Mouse (Mus musculus) myocyte (in vitro differentiated cells): Measurements from ENCODE around the gene Lmo1. TPM values are rescaled to one million over a fixed set of nuclear protein-coding genes. Genes with fewer than 3 reads are reported as not detected.

Experiments used
- H3K27me3 ChIP-seq: one replicate; pipeline ENCODE4 v1.6.1; 2011; ENCODE audit not compliant: control insufficient read depth, insufficient read depth, insufficient read length
- H3K36me3 ChIP-seq: one replicate; pipeline ENCODE4 v1.6.1; 2011; ENCODE audit not compliant: control insufficient read depth, insufficient read depth
- H3K4me2 ChIP-seq: one replicate; pipeline ENCODE4 v1.6.1; 2011; ENCODE audit warnings: low read depth, control low read depth
- H3K4me3 ChIP-seq: one replicate; pipeline ENCODE4 v1.5.1; 2011; ENCODE audit warnings: mild to moderate bottlenecking, control low read depth, moderate library complexity
- H3K79me2 ChIP-seq: one replicate; pipeline ENCODE4 v1.6.1; 2011; ENCODE audit not compliant: control insufficient read depth, insufficient read depth
- H3ac ChIP-seq: one replicate; pipeline ENCODE4 v1.6.1; 2011; ENCODE audit not compliant: control insufficient read depth, insufficient read length
- CEBPB ChIP-seq: IDR thresholded peaks from 2 replicates; pipeline ENCODE4 v1.6.1; 2011; ENCODE audit warnings: mild to moderate bottlenecking, moderate library complexity; ENCODE audit not compliant: poor library complexity, insufficient read depth, severe bottlenecking
- E2F4 ChIP-seq: IDR thresholded peaks from one replicate; pipeline ENCODE4 v1.6.1; 2011; ENCODE audit warnings: mild to moderate bottlenecking, control low read depth, moderate library complexity; ENCODE audit not compliant: insufficient read depth
- MAX ChIP-seq: IDR thresholded peaks from one replicate; pipeline ENCODE4 v1.6.1; 2011; ENCODE audit warnings: low read depth, mild to moderate bottlenecking, control low read depth
- MYOD1 ChIP-seq, 3 experiments: IDR thresholded peaks; one replicate each; pipeline ENCODE4 v1.6.1; 2011; ENCODE audit warnings: control low read depth in 2 of 3, low read depth in 2 of 3, mild to moderate bottlenecking in 2 of 3, moderate library complexity in 1 of 3; ENCODE audit not compliant: insufficient read length in 2 of 3, control insufficient read depth in 1 of 3
- MYOG ChIP-seq, 3 experiments: IDR thresholded peaks; one replicate each; pipeline ENCODE4 v1.6.1; 2011; ENCODE audit warnings: control low read depth in 2 of 3, low read depth in 2 of 3, mild to moderate bottlenecking in 2 of 3; ENCODE audit not compliant: insufficient read length in 2 of 3, control insufficient read depth in 1 of 3, insufficient read depth in 1 of 3
- POLR2A ChIP-seq: IDR thresholded peaks from one replicate; pipeline ENCODE4 v1.6.1; 2011; ENCODE audit warnings: low read depth, mild to moderate bottlenecking, control low read depth, moderate library complexity; ENCODE audit not compliant: insufficient read length
- POLR2AphosphoS2 ChIP-seq: IDR thresholded peaks from one replicate; pipeline ENCODE4 v1.6.1; 2011; ENCODE audit warnings: low read depth, control low read depth; ENCODE audit not compliant: insufficient read length
- REST ChIP-seq: IDR thresholded peaks from one replicate; pipeline ENCODE4 v1.6.1; 2011; ENCODE audit warnings: mild to moderate bottlenecking, control low read depth, moderate library complexity; ENCODE audit not compliant: insufficient read depth, insufficient read length
- SRF ChIP-seq: IDR thresholded peaks from one replicate; pipeline ENCODE4 v1.6.1; 2011; ENCODE audit warnings: low read depth; ENCODE audit not compliant: control insufficient read depth, insufficient read length
- TCF12 ChIP-seq: IDR thresholded peaks from one replicate; pipeline ENCODE4 v1.6.1; 2011; ENCODE audit warnings: mild to moderate bottlenecking, control low read depth; ENCODE audit not compliant: poor library complexity, insufficient read depth, severe bottlenecking
- TCF3 ChIP-seq: IDR thresholded peaks from one replicate; pipeline ENCODE4 v1.6.1; 2011; ENCODE audit warnings: low read depth, control low read depth; ENCODE audit not compliant: insufficient read length
- USF1 ChIP-seq: IDR thresholded peaks from one replicate; pipeline ENCODE4 v1.6.1; 2011; ENCODE audit warnings: low read depth, mild to moderate bottlenecking, control low read depth, moderate library complexity
- polyA plus RNA-seq: library from polyadenylated mRNA; unstranded; fragments of >200 nt; fragmentation: generic; extraction: Trizol; gene quantifications from one replicate; pipeline ENCODE4 v1.2.1, GENCODE M21; 2012; ENCODE audit warnings: missing spikeins

Lmo1 gene
- polyA plus RNA-seq, 1 experiment = 0.26 TPM

GRCm38 (mm10) chr7:109169505-109170440 is 5.2 kb downstream of the Lmo1 start:
- Histone ChIP-seq H3K4me3 (no peak overlapping the region), H3K36me3 (no peaks in the 10 kb centered on the region), H3K27me3 (peaks cover 15% of the 10 kb centered on the region), H3ac (no peak overlapping the region), H3K4me2 (no peak overlapping the region), H3K79me2 (no peaks in the 10 kb centered on the region)
- TF ChIP-seq USF1 (no peak), TCF12 (no peak), REST (no peak), CEBPB (no peak), MYOG (IDR thresholded peaks at IDR 0.05; ENCODE audit: control insufficient read depth in 1 of 3, insufficient read depth in 1 of 3, insufficient read length in 2 of 3, low read depth in 2 of 3) (no peak), E2F4 (no peak), TCF3 (no peak), POLR2AphosphoS2 (no peak), MAX (no peak), POLR2A (no peak), MYOD1 (IDR thresholded peaks at IDR 0.05; ENCODE audit: control insufficient read depth in 1 of 3, insufficient read length in 2 of 3, low read depth in 2 of 3) (no peak), SRF (no peak)

- no peak overlapping the region for H3K4me3 ChIP-seq
- TF ChIP-seq CEBPB (no peak), MAX (no peak), TCF3 (no peak), MYOD1 (IDR thresholded peaks at IDR 0.05; ENCODE audit: control insufficient read depth in 1 of 3, insufficient read length in 2 of 3, low read depth in 2 of 3) (no peak), REST (no peak), USF1 (no peak), SRF (no peak), E2F4 (no peak), MYOG (IDR thresholded peaks at IDR 0.05; ENCODE audit: control insufficient read depth in 1 of 3, insufficient read depth in 1 of 3, insufficient read length in 2 of 3, low read depth in 2 of 3) (no peak), TCF12 (no peak), POLR2AphosphoS2 (no peak), POLR2A (no peak)
- H3K27me3 ChIP-seq = peaks cover 10% of the 10 kb centered on the region
- H3ac ChIP-seq = no peak overlapping the region
- H3K36me3 ChIP-seq = no peaks in the 10 kb centered on the region
- no peak overlapping the region for H3K4me2 ChIP-seq
- no peaks in the 10 kb centered on the region for H3K79me2 ChIP-seq
Observed at GRCm38 (mm10) chr7:109168716-109169115, 6.3 kb downstream of the Lmo1 start.

- Histone ChIP-seq H3K79me2 (no peaks in the 10 kb centered on the region), H3K27me3 (peaks cover 10% of the 10 kb centered on the region)
Observed at GRCm38 (mm10) chr7:109165931-109166585, 8.9 kb downstream of the Lmo1 start.

GRCm38 (mm10) chr7:109154331-109154730 is 20.7 kb downstream of the Lmo1 start:
- no peaks in the 10 kb centered on the region for H3K79me2 ChIP-seq
- H3K27me3 ChIP-seq = no peaks in the 10 kb centered on the region
- H3K4me2 ChIP-seq = no peak overlapping the region
- H3K36me3 ChIP-seq = no peaks in the 10 kb centered on the region
- H3ac ChIP-seq = no peak overlapping the region
- no peak overlapping the region for H3K4me3 ChIP-seq
- TF ChIP-seq REST (no peak), MAX (no peak), CEBPB (no peak), SRF (no peak), POLR2AphosphoS2 (no peak), MYOG (IDR thresholded peaks at IDR 0.05; ENCODE audit: control insufficient read depth in 1 of 3, insufficient read depth in 1 of 3, insufficient read length in 2 of 3, low read depth in 2 of 3) (no peak), E2F4 (no peak), USF1 (no peak), POLR2A (no peak), TCF3 (no peak), TCF12 (no peak), MYOD1 (IDR thresholded peaks at IDR 0.05; ENCODE audit: control insufficient read depth in 1 of 3, insufficient read length in 2 of 3, low read depth in 2 of 3) (no peak)

More at GRCm38 (mm10) chr7:109165931-109166585, 8.9 kb downstream of the Lmo1 start:
- no peak overlapping the region for H3ac ChIP-seq
- no peaks in the 10 kb centered on the region for H3K36me3 ChIP-seq
- H3K4me2 ChIP-seq = no peak overlapping the region
- no peak for TF ChIP-seq TCF3
- no peak for TF ChIP-seq MYOG (IDR thresholded peaks at IDR 0.05; ENCODE audit: control insufficient read depth in 1 of 3, insufficient read depth in 1 of 3, insufficient read length in 2 of 3, low read depth in 2 of 3)
- TF ChIP-seq POLR2A = no peak
- no peak for TF ChIP-seq REST
- TF ChIP-seq TCF12 = no peak
- no peak for TF ChIP-seq MYOD1 (IDR thresholded peaks at IDR 0.05; ENCODE audit: control insufficient read depth in 1 of 3, insufficient read length in 2 of 3, low read depth in 2 of 3)
- no peak for TF ChIP-seq MAX
- no peak for TF ChIP-seq USF1
- TF ChIP-seq SRF = no peak
- TF ChIP-seq POLR2AphosphoS2 = no peak
- H3K4me3 ChIP-seq = no peak overlapping the region
